Mouse (Mus musculus): ENCODE data around the gene Ubxn2a. TPM values are rescaled to one million over a fixed set of nuclear protein-coding genes. Genes with fewer than 3 reads are reported as not detected.
"Not testable (repeated sequence)": the region's sequence is repeated elsewhere in the genome, so short reads cannot be mapped to it uniquely, and the experiment has no call there.

Gene Ubxn2a
- total RNA-seq, 1 experiment from 2014 or later, result 61.0 TPM

- no peak for ATAC-seq (replicated peaks in 1 of 2; ENCODE audit: insufficient read depth in 1 of 2, low FRiP score in 2 of 2, low TSS enrichment in 1 of 2, low read depth in 1 of 2, poor library complexity in 2 of 2, severe bottlenecking in 2 of 2)
These were observed 18.8 kb downstream of the Ubxn2a start for GRCm38 (mm10) chr12:4888739-4889138.

GRCm38 (mm10) chr12:4886581-4886980, 20.9 kb downstream of the Ubxn2a start:
- not testable (repeated sequence) for ATAC-seq (replicated peaks in 1 of 2; ENCODE audit: insufficient read depth in 1 of 2, low FRiP score in 2 of 2, low TSS enrichment in 1 of 2, low read depth in 1 of 2, poor library complexity in 2 of 2, severe bottlenecking in 2 of 2)

GRCm38 (mm10) chr12:4885062-4885461, 22.4 kb downstream of the Ubxn2a start:
- no peak for ATAC-seq (replicated peaks in 1 of 2; ENCODE audit: insufficient read depth in 1 of 2, low FRiP score in 2 of 2, low TSS enrichment in 1 of 2, low read depth in 1 of 2, poor library complexity in 2 of 2, severe bottlenecking in 2 of 2)

- ATAC-seq (replicated peaks in 1 of 2; ENCODE audit: insufficient read depth in 1 of 2, low FRiP score in 2 of 2, low TSS enrichment in 1 of 2, low read depth in 1 of 2, poor library complexity in 2 of 2, severe bottlenecking in 2 of 2), result no peak
These were observed 25.4 kb downstream of the Ubxn2a start for GRCm38 (mm10) chr12:4882086-4882485.

- ATAC-seq (replicated peaks in 1 of 2; ENCODE audit: insufficient read depth in 1 of 2, low FRiP score in 2 of 2, low TSS enrichment in 1 of 2, low read depth in 1 of 2, poor library complexity in 2 of 2, severe bottlenecking in 2 of 2), result no peak
These were observed 28.5 kb downstream of the Ubxn2a start for GRCm38 (mm10) chr12:4879048-4879447.

- 0 out of 4 replicates have a peak, but pooled peaks of 1 of the 2 experiments have one; percentile 24 for ATAC-seq (replicated peaks in 1 of 2; ENCODE audit: insufficient read depth in 1 of 2, low FRiP score in 2 of 2, low TSS enrichment in 1 of 2, low read depth in 1 of 2, poor library complexity in 2 of 2, severe bottlenecking in 2 of 2)
These were observed 29.2 kb downstream of the Ubxn2a start for GRCm38 (mm10) chr12:4878296-4878783.

- no peak for ATAC-seq (replicated peaks in 1 of 2; ENCODE audit: insufficient read depth in 1 of 2, low FRiP score in 2 of 2, low TSS enrichment in 1 of 2, low read depth in 1 of 2, poor library complexity in 2 of 2, severe bottlenecking in 2 of 2)
These were observed 31.9 kb downstream of the Ubxn2a start for GRCm38 (mm10) chr12:4875623-4876022.

GRCm38 (mm10) chr12:4874161-4874927, 33.2 kb downstream of the Ubxn2a start, which contains the start of gene Mfsd2b:
Gene Mfsd2b, minus strand, starts transcription at chr12:4874359.
- peak; percentile 87 to 91 for ATAC-seq (replicated peaks in 1 of 2; ENCODE audit: insufficient read depth in 1 of 2, low FRiP score in 2 of 2, low TSS enrichment in 1 of 2, low read depth in 1 of 2, poor library complexity in 2 of 2, severe bottlenecking in 2 of 2)

- no peak for ATAC-seq (replicated peaks in 1 of 2; ENCODE audit: insufficient read depth in 1 of 2, low FRiP score in 2 of 2, low TSS enrichment in 1 of 2, low read depth in 1 of 2, poor library complexity in 2 of 2, severe bottlenecking in 2 of 2)
These were observed 34.0 kb downstream of the Ubxn2a start for GRCm38 (mm10) chr12:4873531-4873930.

- peak in 1 of 2 experiments; percentile 36; a peak in 1 of 4 replicates for ATAC-seq (replicated peaks in 1 of 2; ENCODE audit: insufficient read depth in 1 of 2, low FRiP score in 2 of 2, low TSS enrichment in 1 of 2, low read depth in 1 of 2, poor library complexity in 2 of 2, severe bottlenecking in 2 of 2)
These were observed 34.5 kb downstream of the Ubxn2a start for GRCm38 (mm10) chr12:4872983-4873477.

GRCm38 (mm10) chr12:4872273-4872672, 35.2 kb downstream of the Ubxn2a start:
- no peak for ATAC-seq (replicated peaks in 1 of 2; ENCODE audit: insufficient read depth in 1 of 2, low FRiP score in 2 of 2, low TSS enrichment in 1 of 2, low read depth in 1 of 2, poor library complexity in 2 of 2, severe bottlenecking in 2 of 2)

- ATAC-seq (replicated peaks in 1 of 2; ENCODE audit: insufficient read depth in 1 of 2, low FRiP score in 2 of 2, low TSS enrichment in 1 of 2, low read depth in 1 of 2, poor library complexity in 2 of 2, severe bottlenecking in 2 of 2), result no peak
These were observed 36.2 kb downstream of the Ubxn2a start for GRCm38 (mm10) chr12:4871260-4871659.

GRCm38 (mm10) chr12:4868924-4869323, 38.6 kb downstream of the Ubxn2a start:
- no peak for ATAC-seq (replicated peaks in 1 of 2; ENCODE audit: insufficient read depth in 1 of 2, low FRiP score in 2 of 2, low TSS enrichment in 1 of 2, low read depth in 1 of 2, poor library complexity in 2 of 2, severe bottlenecking in 2 of 2)

GRCm38 (mm10) chr12:4864338-4864690, 43.2 kb downstream of the Ubxn2a start:
- no peak for ATAC-seq (replicated peaks in 1 of 2; ENCODE audit: insufficient read depth in 1 of 2, low FRiP score in 2 of 2, low TSS enrichment in 1 of 2, low read depth in 1 of 2, poor library complexity in 2 of 2, severe bottlenecking in 2 of 2)

- ATAC-seq (replicated peaks in 1 of 2; ENCODE audit: insufficient read depth in 1 of 2, low FRiP score in 2 of 2, low TSS enrichment in 1 of 2, low read depth in 1 of 2, poor library complexity in 2 of 2, severe bottlenecking in 2 of 2), result no peak
These were observed 43.7 kb downstream of the Ubxn2a start for GRCm38 (mm10) chr12:4863654-4864337.

GRCm38 (mm10) chr12:4862672-4863071, 44.8 kb downstream of the Ubxn2a start:
- no peak for ATAC-seq (replicated peaks in 1 of 2; ENCODE audit: insufficient read depth in 1 of 2, low FRiP score in 2 of 2, low TSS enrichment in 1 of 2, low read depth in 1 of 2, poor library complexity in 2 of 2, severe bottlenecking in 2 of 2)

- ATAC-seq (replicated peaks in 1 of 2; ENCODE audit: insufficient read depth in 1 of 2, low FRiP score in 2 of 2, low TSS enrichment in 1 of 2, low read depth in 1 of 2, poor library complexity in 2 of 2, severe bottlenecking in 2 of 2), result no peak
These were observed 48.1 kb downstream of the Ubxn2a start for GRCm38 (mm10) chr12:4859241-4859914.

GRCm38 (mm10) chr12:4856834-4857233, 50.7 kb downstream of the Ubxn2a start:
- ATAC-seq (replicated peaks in 1 of 2; ENCODE audit: insufficient read depth in 1 of 2, low FRiP score in 2 of 2, low TSS enrichment in 1 of 2, low read depth in 1 of 2, poor library complexity in 2 of 2, severe bottlenecking in 2 of 2), result no peak

All from hematopoietic stem cell, adult 5-6 weeks (primary cell).